In genomic region chr5:124036341-124036740, GRCm38 (mm10) we compare ENCODE assay signal across 17 mouse cellular contexts. TPM values are rescaled to one million over a fixed set of nuclear protein-coding genes. Genes with fewer than 3 reads are reported as not detected.
DNase-seq lines count a peak whose midpoint lies in the region; ATAC-seq lines count a peak whose summit lies in the region.
"Had no signal": no experiment of that assay in that cellular context is flagged by ENCODE, and none has a peak within 500 bp of the region (broad histone marks: within the 10 kb centered on the region; RNA-seq: fewer than 3 reads in every experiment).

No protein-coding gene starts in this region.

- H3K4me1 ChIP-seq in heart, embryonic 10.5 days = peaks cover 32% of the 10 kb centered on the region
- H3K4me1 ChIP-seq in midbrain, embryonic 10.5 days = peaks cover 22% of the 10 kb centered on the region
- H3K4me1 ChIP-seq in midbrain, embryonic 15.5 days = 0 out of 2 replicates have a peak, but pooled peaks cover 3% of the 10 kb centered on the region

- intact Hi-C loops in heart, postnatal 10 days (cut with DNase I) = no loop called here

- no peak overlapping the region for H3K4me3 ChIP-seq in heart, embryonic 10.5 days
- H3K4me3 ChIP-seq in midbrain, embryonic 10.5 days = no peak overlapping the region
- no peak overlapping the region for H3K4me3 ChIP-seq in midbrain, embryonic 15.5 days
- H3K4me3 ChIP-seq: kidney, embryonic 15.5 days; layer of hippocampus, adult 2 months; limb, embryonic 15.5 days had no signal

- H3K27me3 ChIP-seq in heart, embryonic 10.5 days (ENCODE audit: insufficient read depth, poor library complexity, severe bottlenecking) = no peaks in the 10 kb centered on the region
- H3K27me3 ChIP-seq in midbrain, embryonic 10.5 days (ENCODE audit: low read depth, poor library complexity, severe bottlenecking) = peaks cover 3% of the 10 kb centered on the region; the same call in 1 of the 2 replicates
- H3K27me3 ChIP-seq in midbrain, embryonic 15.5 days (replicated peaks) = no peaks in the 10 kb centered on the region
- H3K27me3 ChIP-seq: kidney, embryonic 15.5 days; limb, embryonic 15.5 days had no signal

- no peak overlapping the region for H3K4me2 ChIP-seq in midbrain, embryonic 15.5 days
- H3K4me2 ChIP-seq: heart, embryonic 11.5 days; kidney, embryonic 15.5 days; limb, embryonic 15.5 days; midbrain, embryonic 11.5 days had no signal

- no peaks in the 10 kb centered on the region for H3K9me3 ChIP-seq in heart, embryonic 10.5 days
- no peaks in the 10 kb centered on the region for H3K9me3 ChIP-seq in midbrain, embryonic 10.5 days (replicated peaks)
- no peaks in the 10 kb centered on the region for H3K9me3 ChIP-seq in midbrain, embryonic 15.5 days
- H3K9me3 ChIP-seq: kidney, embryonic 15.5 days; limb, embryonic 15.5 days had no signal

- no peaks in the 10 kb centered on the region for H3K36me3 ChIP-seq in heart, embryonic 10.5 days
- no peaks in the 10 kb centered on the region for H3K36me3 ChIP-seq in midbrain, embryonic 10.5 days
- H3K36me3 ChIP-seq in midbrain, embryonic 15.5 days (replicated peaks) = no peaks in the 10 kb centered on the region
- H3K36me3 ChIP-seq: kidney, embryonic 15.5 days; limb, embryonic 15.5 days had no signal

- ATAC-seq in midbrain, embryonic 15.5 days (replicated peaks) = no peak
- peak; percentile 28 for ATAC-seq in activated CD4-positive, CD25-positive, alpha-beta regulatory T cell, adult 4 months

- no peak for DNase-seq in heart, embryonic 10.5 days (ENCODE audit: low spot score)
- DNase-seq in heart, postnatal 10 days = no peak
- no peak for DNase-seq in midbrain, embryonic 10.5 days (ENCODE audit: low spot score)
- DNase-seq in naive thymus-derived CD4-positive, alpha-beta T cell, adult 2 months (ENCODE audit: low read depth) = peak; percentile 81
- DNase-seq in MN1 (ENCODE audit: low spot score) = no peak
- DNase-seq in thymus, postnatal 36 days = no peak
- DNase-seq: cerebellum, adult 2 months; gastrocnemius, postnatal 10 days; right cerebral cortex, adult 18-20 months; spleen, adult 18-20 months had no signal

- 33% methylated on average over 6 of the region's 6 CpGs for WGBS in heart, embryonic 10.5 days
- WGBS in midbrain, embryonic 10.5 days = 46% methylated on average over 6 of the region's 6 CpGs
- WGBS in midbrain, embryonic 15.5 days = 31% methylated on average over 6 of the region's 6 CpGs

- H3K9ac ChIP-seq in midbrain, embryonic 15.5 days = no peak overlapping the region
- H3K9ac ChIP-seq: kidney, embryonic 15.5 days; limb, embryonic 15.5 days had no signal

- H3K27ac ChIP-seq in heart, embryonic 10.5 days = peak overlapping the region; percentile 65
- H3K27ac ChIP-seq in midbrain, embryonic 10.5 days (replicated peaks) = peak overlapping the region; percentile 74
- H3K27ac ChIP-seq in midbrain, embryonic 15.5 days = no peak overlapping the region
- H3K27ac ChIP-seq: kidney, embryonic 15.5 days; layer of hippocampus, adult 2 months; limb, embryonic 15.5 days had no signal

RNA-seq across cellular contexts. Expression of gene Vps37b, which starts 4.3 kb away (rescaled TPM):
- polyA plus RNA-seq in heart, embryonic 10.5 days (2016; fragmentation: Nextera tagmentation; extraction: Ambion mirVana) = 54.0 and 61.4 TPM in 2 replicates
- 10 to 100 TPM; 38.0 to 46.7 TPM for total RNA-seq in heart, postnatal 10 days (2021)
- polyA plus RNA-seq in midbrain, embryonic 10.5 days (2016; fragmentation: Nextera tagmentation; extraction: Ambion mirVana) = 58.1 and 69.2 TPM in 2 replicates
- polyA plus RNA-seq in midbrain, embryonic 15.5 days (2015; fragmentation: Nextera tagmentation; extraction: Ambion mirVana) = 66.7 and 73.7 TPM in 2 replicates
- 10 to 100 TPM; 17.6 to 22.8 TPM for polyA plus RNA-seq in activated CD4-positive, CD25-positive, alpha-beta regulatory T cell, adult 4 months (2017; shearing (Covaris generic))

RNA-seq across cellular contexts. Expression of gene Abcb9, which starts 59.3 kb away (rescaled TPM):
- 0.89 and 2.4 TPM in 2 replicates for polyA plus RNA-seq in heart, embryonic 10.5 days (2016; fragmentation: Nextera tagmentation; extraction: Ambion mirVana)
- 1 to 10 TPM; 6.5 to 6.7 TPM for total RNA-seq in heart, postnatal 10 days (2021)
- 0.54 and 1.1 TPM in 2 replicates for polyA plus RNA-seq in midbrain, embryonic 10.5 days (2016; fragmentation: Nextera tagmentation; extraction: Ambion mirVana)
- polyA plus RNA-seq in midbrain, embryonic 15.5 days (2015; fragmentation: Nextera tagmentation; extraction: Ambion mirVana) = 16.0 and 17.7 TPM in 2 replicates
- 10 to 100 TPM; 12.0 to 23.4 TPM for polyA plus RNA-seq in activated CD4-positive, CD25-positive, alpha-beta regulatory T cell, adult 4 months (2017; shearing (Covaris generic))
